Mouse (Mus musculus) central nervous system, embryonic 18 days (tissue): ENCODE data around the gene E330009J07Rik. TPM values are rescaled to one million over a fixed set of nuclear protein-coding genes. Genes with fewer than 3 reads are reported as not detected.

ENCODE experiments used
- polyA plus RNA-seq: library from polyadenylated mRNA; depleted of rRNA; stranded (reverse); fragments of >200 nt; gene quantifications from 2 replicates; pipeline ENCODE4 v1.2.3, GENCODE M21; 2012; rRNA removed

E330009J07Rik gene
- polyA plus RNA-seq = 16.3 and 18.1 TPM in 2 replicates

DNA sequence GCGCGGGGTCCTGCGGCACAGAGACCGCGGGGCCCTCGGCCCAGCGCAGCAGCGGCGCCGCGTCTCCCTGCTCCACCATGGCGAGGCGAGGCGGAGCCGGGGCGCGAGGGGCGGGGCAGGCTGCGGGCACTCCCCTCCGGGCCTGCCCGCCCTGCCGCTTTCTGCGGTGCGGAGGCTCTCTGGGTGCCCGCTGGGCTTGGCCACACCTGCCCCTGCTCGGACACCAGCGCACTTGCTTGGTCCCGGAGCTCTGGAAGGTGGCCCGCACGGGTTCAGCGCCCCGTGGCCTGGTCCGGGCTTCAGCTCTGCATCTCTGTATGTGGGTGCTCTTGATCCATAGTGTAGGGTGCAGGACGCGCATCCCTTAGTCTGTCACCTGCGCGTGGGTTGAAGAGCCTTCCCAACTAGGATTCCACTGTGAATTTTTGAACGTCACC is at the start of gene E330009J07Rik:
Gene E330009J07Rik (minus strand): TSS at position 89 of the 437 bp plus-strand sequence.

DNA sequence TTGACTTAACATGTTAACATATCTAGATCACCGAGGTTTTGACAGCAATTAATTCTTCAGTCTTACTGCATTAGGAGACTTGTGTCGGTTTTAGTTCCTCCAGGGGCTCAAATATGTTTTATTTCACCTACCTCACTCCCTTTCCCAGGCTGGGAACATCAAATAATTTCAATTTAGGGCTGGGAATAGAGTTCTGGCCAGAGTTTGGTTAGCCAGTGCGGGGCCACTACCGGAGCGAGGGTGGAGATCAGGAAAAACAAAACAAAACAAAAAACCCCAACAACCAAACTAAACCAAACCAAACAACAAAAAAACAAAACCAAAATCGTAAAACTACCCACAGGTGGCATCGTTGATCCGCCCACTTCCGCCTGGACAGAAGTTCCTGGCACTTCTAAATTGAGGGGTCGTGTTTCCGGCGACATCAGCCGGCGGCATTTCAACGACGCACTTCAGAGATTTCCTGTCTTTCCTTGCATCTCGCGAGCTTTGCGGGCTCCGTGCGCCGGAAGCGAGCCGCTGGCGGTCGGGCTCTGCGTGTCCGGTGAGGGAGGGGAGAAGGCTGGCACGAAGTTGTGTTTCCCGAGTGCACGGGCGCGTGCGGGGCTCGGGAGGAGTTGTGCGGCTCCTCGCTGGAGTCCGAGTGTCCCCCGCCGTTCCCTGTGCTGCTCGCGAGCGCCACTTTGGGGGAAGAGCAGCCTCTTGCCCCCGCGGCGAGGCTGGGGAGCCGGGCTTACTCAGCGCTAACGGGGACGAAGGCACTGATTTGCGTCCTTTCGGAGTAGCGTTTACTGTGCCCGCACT is 35.2 kb upstream of the E330009J07Rik start, which contains the start of gene Ssbp1:
Gene Ssbp1 (plus strand): TSS at position 437 of the 804 bp plus-strand sequence.

GRCm38 (mm10) chr6:40438936-40439335 is 3.0 kb upstream of the E330009J07Rik start, which contains the start of gene Wee2:
Gene Wee2, plus strand, starts transcription at chr6:40439088.

Other genes starting within 250 kb of the E330009J07Rik start
- gene Agk, start 111.0 kb downstream of the E330009J07Rik start, polyA plus RNA-seq = 58.8 and 61.4 TPM in 2 replicates
- 0.10 and 0.24 TPM in 2 replicates for gene Wee2, start 3.0 kb upstream of the E330009J07Rik start, polyA plus RNA-seq
- 63.9 and 72.0 TPM in 2 replicates for gene Ssbp1, start 35.2 kb upstream of the E330009J07Rik start, polyA plus RNA-seq
- gene Tas2r137, start 55.1 kb upstream of the E330009J07Rik start, polyA plus RNA-seq = 0.15 TPM in 1 of 2 replicates, not detected in the other
- 0.54 and 0.59 TPM in 2 replicates for gene Tas2r108, start 57.4 kb upstream of the E330009J07Rik start, polyA plus RNA-seq
- gene Prss37, start 83.4 kb upstream of the E330009J07Rik start, polyA plus RNA-seq = not detected in 2 replicates
- not detected in 2 replicates for gene Olfr461, start 118.9 kb upstream of the E330009J07Rik start, polyA plus RNA-seq
- gene Olfr460, start 133.4 kb upstream of the E330009J07Rik start, polyA plus RNA-seq = 0.12 and 0.17 TPM in 2 replicates
- gene Clec5a, start 149.7 kb upstream of the E330009J07Rik start, polyA plus RNA-seq = 0.40 and 0.56 TPM in 2 replicates
- not detected in 2 replicates for gene Tas2r138, start 177.2 kb upstream of the E330009J07Rik start, polyA plus RNA-seq
- gene Mgam, start 192.7 kb upstream of the E330009J07Rik start, polyA plus RNA-seq = 0.08 and 0.19 TPM in 2 replicates